Mouse (Mus musculus) erythroblast, embryonic 14.5 days (primary cell): ENCODE results near the gene 1700007K13Rik.

Experiments used
- GATA1 ChIP-seq: IDR thresholded peaks from 2 replicates; pipeline ENCODE4 v1.6.1; 2012; ENCODE audit warnings: low read length, inconsistent platforms, mixed read lengths
- TAL1 ChIP-seq: IDR thresholded peaks from 3 replicates; pipeline ENCODE4 v1.6.1; 2012; ENCODE audit warnings: low read length, inconsistent platforms, mixed read lengths

DNA sequence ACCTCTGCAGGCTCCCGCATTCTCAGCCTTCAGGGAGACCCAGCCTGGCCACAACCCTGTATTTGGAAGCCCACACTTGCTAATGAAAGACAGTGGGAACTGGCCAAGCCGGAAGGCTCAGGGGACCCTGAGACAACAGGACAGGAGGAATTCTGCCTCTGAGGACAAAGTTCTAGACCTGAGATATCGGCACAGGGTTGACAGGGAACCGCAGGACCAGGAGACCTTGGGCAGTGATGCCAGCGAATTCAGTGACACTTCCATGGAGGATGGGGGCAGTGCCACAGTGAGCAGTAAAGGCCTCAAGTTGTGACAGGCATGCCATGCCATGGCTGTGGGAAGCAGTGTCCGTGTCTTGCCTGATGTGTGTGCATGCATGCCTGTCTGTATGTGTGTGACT lies 12.6 kb downstream of the 1700007K13Rik start:
- TF ChIP-seq TAL1 (no peak), GATA1 (no peak)
